ENCODE assay signal across 8 mouse cellular contexts in genomic region chr5:113471417-113471816, GRCm38 (mm10). TPM values are rescaled to one million over a fixed set of nuclear protein-coding genes. Genes with fewer than 3 reads are reported as not detected.
A peak's percentile ranks its signal among the peaks of the same experiment; 100 is the strongest.
DNase-seq lines count a peak whose midpoint lies in the region; ATAC-seq and TF ChIP-seq lines count a peak whose summit lies in the region.

No protein-coding gene starts in this region.

- H3K27me3 ChIP-seq in forebrain, embryonic 11.5 days (ENCODE audit: control insufficient read depth, insufficient read depth, low read length) = no peaks in the 10 kb centered on the region
- no peaks in the 10 kb centered on the region for H3K27me3 ChIP-seq in forebrain, embryonic 16.5 days (replicated peaks; ENCODE audit: control insufficient read depth, insufficient read depth, low read length)
- no peaks in the 10 kb centered on the region for H3K27me3 ChIP-seq in ES-Bruce4 (ENCODE audit: control insufficient read depth, insufficient read depth, low read length, poor library complexity, severe bottlenecking)
- no peaks in the 10 kb centered on the region for H3K27me3 ChIP-seq in splenic B cell, adult 2 months (ENCODE audit: control insufficient read depth, insufficient read depth, low read length, poor library complexity, severe bottlenecking)

- WGBS in forebrain, embryonic 11.5 days = 41% methylated on average over 4 of the region's 4 CpGs
- 40% methylated on average over 4 of the region's 4 CpGs for WGBS in forebrain, embryonic 16.5 days

- H3K9me3 ChIP-seq in forebrain, embryonic 11.5 days (ENCODE audit: control insufficient read depth, low read length) = no peaks in the 10 kb centered on the region
- H3K9me3 ChIP-seq in forebrain, embryonic 16.5 days (ENCODE audit: control insufficient read depth, low read length) = no peaks in the 10 kb centered on the region; the same call in 1 of the 2 replicates
- no peaks in the 10 kb centered on the region for H3K9me3 ChIP-seq in ES-Bruce4 (replicated peaks; ENCODE audit: control insufficient read depth, insufficient read depth, low read length, poor library complexity, severe bottlenecking)

- H3K4me3 ChIP-seq in forebrain, embryonic 11.5 days (ENCODE audit: low read depth, low read length) = no peak overlapping the region
- no peak overlapping the region for H3K4me3 ChIP-seq in forebrain, embryonic 16.5 days (replicated peaks; ENCODE audit: low read length)
- no peak overlapping the region for H3K4me3 ChIP-seq in ES-Bruce4 (ENCODE audit: low read depth, low read length)

- TF ChIP-seq EP300 in ES-Bruce4 (IDR thresholded peaks at IDR 0.05; ENCODE audit: insufficient read depth, low read depth, low read length) = no peak

- H3K27ac ChIP-seq in forebrain, embryonic 11.5 days (ENCODE audit: low read depth, low read length) = no peak overlapping the region
- no peak overlapping the region for H3K27ac ChIP-seq in forebrain, embryonic 16.5 days (ENCODE audit: low read length)
- no peak overlapping the region for H3K27ac ChIP-seq in ES-Bruce4 (ENCODE audit: insufficient read depth, low read length)

- ATAC-seq in forebrain, embryonic 11.5 days (replicated peaks; ENCODE audit: low FRiP score) = no peak
- ATAC-seq in forebrain, embryonic 16.5 days = no peak

- peaks cover 16% of the 10 kb centered on the region; the same call in 1 of the 2 replicates for H3K4me1 ChIP-seq in forebrain, embryonic 11.5 days (replicated peaks; ENCODE audit: control insufficient read depth, insufficient read depth, low read length)
- peaks cover 11% of the 10 kb centered on the region; the same call in 1 of the 2 replicates for H3K4me1 ChIP-seq in forebrain, embryonic 16.5 days (replicated peaks; ENCODE audit: control insufficient read depth, insufficient read depth, low read length)
- peaks cover 6% of the 10 kb centered on the region for H3K4me1 ChIP-seq in ES-Bruce4 (ENCODE audit: control insufficient read depth, insufficient read depth, low read length)

- TF ChIP-seq CTCF in ES-Bruce4 (IDR thresholded peaks at IDR 0.05; ENCODE audit: low read depth, low read length) = peak; percentile 73

- H3K9ac ChIP-seq in forebrain, embryonic 11.5 days (ENCODE audit: low read length) = no peak overlapping the region
- H3K9ac ChIP-seq in forebrain, embryonic 16.5 days (replicated peaks; ENCODE audit: low read depth, low read length) = no peak overlapping the region
- no peak overlapping the region for H3K9ac ChIP-seq in ES-Bruce4 (ENCODE audit: low read depth, poor library complexity, severe bottlenecking)

- no peaks in the 10 kb centered on the region for H3K36me3 ChIP-seq in forebrain, embryonic 11.5 days (ENCODE audit: control insufficient read depth, insufficient read depth, low read length)
- H3K36me3 ChIP-seq in forebrain, embryonic 16.5 days (ENCODE audit: control insufficient read depth, insufficient read depth) = no peaks in the 10 kb centered on the region
- H3K36me3 ChIP-seq in ES-Bruce4 (ENCODE audit: control insufficient read depth, insufficient read depth, low read length, poor library complexity, severe bottlenecking) = no peaks in the 10 kb centered on the region
- no peaks in the 10 kb centered on the region for H3K36me3 ChIP-seq in splenic B cell, adult 2 months (ENCODE audit: control insufficient read depth, insufficient read depth, low read length, poor library complexity, severe bottlenecking)

- TF ChIP-seq POLR2A in ES-Bruce4 (IDR thresholded peaks at IDR 0.05; ENCODE audit: insufficient read depth, low read length) = no peak

- H3K4me2 ChIP-seq in forebrain, embryonic 11.5 days (ENCODE audit: low read depth, low read length, severe bottlenecking) = no peak overlapping the region
- H3K4me2 ChIP-seq in forebrain, embryonic 16.5 days (ENCODE audit: low read length) = no peak overlapping the region

- peak; percentile 82 for DNase-seq in forebrain, embryonic 11.5 days (ENCODE audit: low spot score)
- peak; percentile 28 for DNase-seq in c-Kit-positive CD71-positive TER-119-positive erythroid progenitor cells, embryonic 14.5 days (ENCODE audit: low spot score)
- peak; percentile 44 to 50 for DNase-seq in gastrocnemius, adult 8-10 months (ENCODE audit: low spot score in 2 of 2)
- DNase-seq in layer of hippocampus, adult 18-20 months (ENCODE audit: low spot score in 2 of 2) = peak; percentile 64 to 82
- DNase-seq in lung, postnatal 4 days = peak; percentile 47 to 72
- DNase-seq in splenic B cell, adult 2 months (ENCODE audit: low read depth, low spot score) = peak; percentile 65

RNA-seq across cellular contexts. Expression of gene Wscd2, which starts 18.7 kb away (rescaled TPM):
- 6.7 and 7.6 TPM in 2 replicates for polyA plus RNA-seq in forebrain, embryonic 11.5 days (2014; fragmentation: Nextera tagmentation; extraction: Ambion mirVana)
- 6.6 and 11.3 TPM in 2 replicates for polyA plus RNA-seq in forebrain, embryonic 16.5 days (2015; fragmentation: Nextera tagmentation; extraction: Ambion mirVana)
- polyA plus RNA-seq in ES-Bruce4 (2011; ENCODE audit: insufficient read depth, insufficient read length, low read depth, missing spikeins) = 2.3 and 3.1 TPM in 2 replicates
- total RNA-seq in gastrocnemius, adult 8-10 months (2022) = under 1 TPM; 0.13 to 0.29 (median 0.15) TPM
- total RNA-seq in layer of hippocampus, adult 18-20 months (2021) = 10 to 100 TPM; 81.3 to 83.7 TPM

Comparison
In these comparisons a context has a peak if more than half of its experiments do, and no peak if none do; other contexts are left out.
1. DNase-seq: peak in every context shown above with its lines; median percentile 82 in forebrain, embryonic 11.5 days; 73 in layer of hippocampus, adult 18-20 months; 65 in splenic B cell, adult 2 months; 60 in lung, postnatal 4 days; 47 in gastrocnemius, adult 8-10 months; 28 in c-Kit-positive CD71-positive TER-119-positive erythroid progenitor cells, embryonic 14.5 days.